Mouse (Mus musculus) mature B cell (primary cell): ENCODE results near the gene Bcl7a.

Experiments
- in situ Hi-C: fragments of 300-500 bp; cut with MboI; formaldehyde crosslinking; loops from 2 replicates; pipeline ENCODE4 v1.14.3; 2019

Gene Bcl7a

GRCm38 (mm10) chr5:123343707-123344627 lies at the start of gene Bcl7a:
Bcl7a (plus strand) TSS chr5:123343834.
- in situ Hi-C loops, result no loop called here

- in situ Hi-C loops, result no loop called here
Observed at GRCm38 (mm10) chr5:123294653-123295052, 49.0 kb upstream of the Bcl7a start.

- in situ Hi-C loops, result no loop called here
Observed at GRCm38 (mm10) chr5:123296224-123296806, 47.3 kb upstream of the Bcl7a start.

- in situ Hi-C loops, result no loop called here
Observed at GRCm38 (mm10) chr5:123296972-123297754, 46.5 kb upstream of the Bcl7a start.

- in situ Hi-C loops, result no loop called here
Observed at GRCm38 (mm10) chr5:123297830-123298229, 45.8 kb upstream of the Bcl7a start.

GRCm38 (mm10) chr5:123298526-123298925 lies 45.1 kb upstream of the Bcl7a start:
- in situ Hi-C loops, result no loop called here

- in situ Hi-C loops, result no loop called here
Observed at GRCm38 (mm10) chr5:123300496-123301034, 43.1 kb upstream of the Bcl7a start.

- in situ Hi-C loops, result no loop called here
Observed at GRCm38 (mm10) chr5:123301780-123302521, 41.7 kb upstream of the Bcl7a start.

- in situ Hi-C loops, result no loop called here
Observed at GRCm38 (mm10) chr5:123307630-123308282, 35.9 kb upstream of the Bcl7a start.

- in situ Hi-C loops, result no loop called here
Observed at GRCm38 (mm10) chr5:123309816-123310215, 33.8 kb upstream of the Bcl7a start.

- in situ Hi-C loops, result no loop called here
Observed at GRCm38 (mm10) chr5:123310221-123310620, 33.4 kb upstream of the Bcl7a start.

GRCm38 (mm10) chr5:123313058-123313630 lies 30.5 kb upstream of the Bcl7a start:
- in situ Hi-C loops, result no loop called here

- in situ Hi-C loops, result no loop called here
Observed at GRCm38 (mm10) chr5:123313851-123314380, 29.7 kb upstream of the Bcl7a start.

- in situ Hi-C loops, result no loop called here
Observed at GRCm38 (mm10) chr5:123315219-123315866, 28.3 kb upstream of the Bcl7a start.

- in situ Hi-C loops, result no loop called here
Observed at GRCm38 (mm10) chr5:123317992-123318391, 25.6 kb upstream of the Bcl7a start.

- in situ Hi-C loops, result no loop called here
Observed at GRCm38 (mm10) chr5:123320136-123320535, 23.5 kb upstream of the Bcl7a start.

- in situ Hi-C loops, result no loop called here
Observed at GRCm38 (mm10) chr5:123324242-123324641, 19.4 kb upstream of the Bcl7a start.

- in situ Hi-C loops, result no loop called here
Observed at GRCm38 (mm10) chr5:123326006-123326750, 17.5 kb upstream of the Bcl7a start.

- in situ Hi-C loops, result no loop called here
Observed at GRCm38 (mm10) chr5:123326751-123327148, 16.9 kb upstream of the Bcl7a start.
